Mouse (Mus musculus): ENCODE measurements around the gene Hist2h3c2. TPM values are rescaled to one million over a fixed set of nuclear protein-coding genes. Genes with fewer than 3 reads are reported as not detected.
"Not testable (repeated sequence)": the region's sequence is repeated elsewhere in the genome, so short reads cannot be mapped to it uniquely, and the experiment has no call there.

Gene Hist2h3c2
- total and polyA plus RNA-seq, 3 experiments, result 1.3 to 1,173 (median 15.3) TPM

DNA sequence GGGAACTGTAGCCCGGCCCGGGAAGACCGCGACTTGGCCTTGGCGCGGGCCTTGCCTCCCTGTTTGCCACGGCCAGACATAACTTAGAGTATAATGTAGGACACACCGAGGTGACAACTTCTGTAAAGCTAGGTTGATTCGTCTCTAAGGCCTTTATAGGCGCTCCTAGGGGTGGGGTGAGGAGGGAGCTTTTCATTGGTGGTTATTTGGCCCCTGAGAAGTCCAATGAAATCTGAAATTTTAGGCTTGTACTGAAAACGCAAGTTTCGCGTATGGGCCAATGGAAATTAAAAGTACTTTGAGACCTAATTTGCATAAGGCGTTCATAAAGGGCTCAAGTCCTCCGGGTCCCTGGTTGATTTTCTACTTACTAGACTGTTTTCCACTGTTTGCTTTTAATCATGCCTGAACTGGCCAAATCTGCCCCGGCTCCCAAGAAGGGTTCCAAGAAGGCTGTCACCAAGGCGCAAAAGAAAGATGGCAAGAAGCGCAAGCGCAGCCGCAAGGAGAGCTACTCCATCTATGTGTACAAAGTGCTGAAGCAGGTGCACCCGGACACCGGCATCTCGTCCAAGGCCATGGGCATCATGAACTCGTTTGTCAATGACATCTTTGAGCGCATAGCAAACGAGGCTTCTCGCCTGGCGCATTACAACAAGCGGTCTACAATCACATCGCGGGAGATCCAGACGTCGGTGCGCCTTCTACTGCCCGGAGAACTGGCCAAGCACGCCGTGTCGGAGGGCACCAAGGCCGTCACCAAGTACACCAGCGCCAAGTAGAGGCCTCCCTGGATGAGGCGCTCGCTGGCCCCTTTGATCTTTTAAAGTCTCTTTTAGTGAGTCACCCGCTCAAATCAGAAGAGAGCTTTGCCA lies 17.9 kb downstream of the Hist2h3c2 start, which contains the start of the genes Hist2h2ac and Hist2h2be (continued):
- TF ChIP-seq SIN3A (IDR thresholded peaks at IDR 0.05; ENCODE audit: low read length), result 0 out of 2 replicates have a peak, but pooled peaks have one; percentile 40
- no peak for TF ChIP-seq ETS1 (conservative IDR thresholded peaks at IDR 0.05; ENCODE audit: low read depth, low read length)
- no peak for TF ChIP-seq JUN (IDR thresholded peaks at IDR 0.05; ENCODE audit: insufficient read depth, low read depth, low read length)
- TF ChIP-seq CHD2 (IDR thresholded peaks at IDR 0.05; ENCODE audit: low read length), result 0 out of 2 replicates have a peak, but pooled peaks have one; percentile 24
- 0 out of 2 replicates have a peak, but pooled peaks have one; percentile 4 for TF ChIP-seq SMC3 (IDR thresholded peaks at IDR 0.05; ENCODE audit: low read depth, low read length)
- TF ChIP-seq NELFE (IDR thresholded peaks at IDR 0.05; ENCODE audit: low read depth, low read length), result peak; percentile 96
- TF ChIP-seq EP300 (IDR thresholded peaks at IDR 0.05; ENCODE audit: low read length), result 0 out of 2 replicates have a peak, but pooled peaks have one; percentile 35
- TF ChIP-seq NRF1 (IDR thresholded peaks at IDR 0.05; ENCODE audit: low read depth, low read length), result peak; percentile 79
- TF ChIP-seq POLR2A (IDR thresholded peaks at IDR 0.05; ENCODE audit: low read depth, low read length), result peak; percentile 86
- TF ChIP-seq MAFK (IDR thresholded peaks at IDR 0.05; ENCODE audit: insufficient replicate concordance, low read length), result peak; percentile 68; the same call in 1 of the 2 replicates
- peak; percentile 99 for TF ChIP-seq POLR2AphosphoS2 (IDR thresholded peaks at IDR 0.05; ENCODE audit: low read depth, low read length)
- TF ChIP-seq CHD1 (IDR thresholded peaks at IDR 0.05; ENCODE audit: low read depth, low read length), result peak; percentile 93

DNA sequence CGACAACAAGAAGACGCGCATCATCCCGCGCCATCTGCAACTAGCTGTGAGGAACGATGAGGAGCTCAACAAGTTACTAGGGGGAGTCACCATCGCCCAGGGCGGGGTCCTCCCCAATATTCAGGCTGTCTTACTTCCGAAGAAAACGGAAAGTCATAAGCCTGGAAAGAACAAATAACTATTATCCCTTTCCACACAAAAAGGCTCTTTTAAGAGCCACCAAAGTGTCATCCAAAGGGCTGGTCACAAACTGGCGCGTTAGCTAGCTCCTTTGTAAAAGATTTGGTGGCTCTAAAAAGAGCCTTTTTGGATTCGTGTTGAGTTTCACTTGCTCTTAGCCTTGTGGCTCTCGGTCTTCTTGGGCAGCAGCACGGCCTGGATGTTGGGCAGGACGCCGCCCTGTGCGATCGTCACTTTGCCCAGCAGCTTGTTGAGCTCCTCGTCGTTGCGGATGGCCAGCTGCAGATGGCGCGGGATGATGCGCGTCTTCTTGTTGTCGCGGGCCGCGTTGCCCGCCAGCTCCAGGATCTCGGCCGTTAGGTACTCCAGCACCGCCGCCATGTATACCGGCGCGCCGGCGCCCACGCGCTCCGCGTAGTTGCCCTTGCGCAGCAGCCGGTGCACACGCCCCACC lies 18.7 kb downstream of the Hist2h3c2 start:
- peak overlapping the region; percentile 42 for H3K4me2 ChIP-seq (ENCODE audit: insufficient read depth, low read depth, poor library complexity, severe bottlenecking)
- peak overlapping the region; percentile 99 for H3K27ac ChIP-seq (ENCODE audit: insufficient read depth, low read depth)
- peaks cover 6 to 38% of the 10 kb centered on the region in 2 experiments for H3K4me1 ChIP-seq (ENCODE audit: control insufficient read depth in 1 of 2, insufficient read depth in 2 of 2)
- dilution Hi-C loops (cut with MboI; ENCODE audit: extremely low pct_ligation_motif_present, extremely low pct_unique_long_range_greater_than_20kb, low sequenced_read_pairs); H3K9me3 ChIP-seq (replicated peaks; ENCODE audit: low read length); H3K27me3 ChIP-seq (replicated peaks); H3K36me3 ChIP-seq (replicated peaks in 1 of 2; ENCODE audit: control insufficient read depth in 1 of 2, insufficient read depth in 1 of 2, low read length in 1 of 2): not testable (repeated sequence)
- DNase-seq (ENCODE audit: extremely low read depth), result peak; percentile 69
- in situ Hi-C loops (cut with MboI; ENCODE audit: low pct_ligation_motif_present, low pct_unique_long_range_greater_than_20kb, low sequenced_read_pairs), result loop anchor here (10.0 kb wide), 2 partner anchors 255 to 565 kb away; partner anchors contain the start of gene Mcl1
- H3K79me2 ChIP-seq (replicated peaks; ENCODE audit: control insufficient read depth, extremely low read depth, insufficient read depth, poor library complexity, severe bottlenecking), result peaks cover 16% of the 10 kb centered on the region
- TF ChIP-seq CHD1 (IDR thresholded peaks at IDR 0.05; ENCODE audit: low read depth, low read length) (peak; percentile 68; the same call in 1 of the 2 replicates), ZMIZ1 (IDR thresholded peaks at IDR 0.05; ENCODE audit: low read depth, low read length) (peak; percentile 85; the same call in 1 of the 2 replicates), NRF1 (IDR thresholded peaks at IDR 0.05; ENCODE audit: low read depth, low read length) (0 out of 2 replicates have a peak, but pooled peaks have one; percentile 32), POLR2AphosphoS2 (IDR thresholded peaks at IDR 0.05; ENCODE audit: low read depth, low read length) (peak; percentile 99), MEF2A (IDR thresholded peaks at IDR 0.05; ENCODE audit: borderline replicate concordance, low read depth, low read length) (0 out of 2 replicates have a peak, but pooled peaks have one; percentile 6), NELFE (IDR thresholded peaks at IDR 0.05; ENCODE audit: low read depth, low read length) (peak; percentile 68; the same call in 1 of the 2 replicates), POLR2A (IDR thresholded peaks at IDR 0.05; ENCODE audit: low read depth, low read length) (peak; percentile 90)
- H3K4me3 ChIP-seq (replicated peaks in 1 of 3; ENCODE audit: low read depth in 2 of 3, low read length in 2 of 3, poor library complexity in 1 of 3), result peak overlapping the region; percentile 62 to 75 (median 73)
- H3K9ac ChIP-seq (ENCODE audit: insufficient read depth, low read depth), result peak overlapping the region; percentile 99
